Mouse (Mus musculus) heart, adult 2 months (tissue): Measurements from ENCODE around the gene Abca5.

ENCODE experiments used
- CTCF ChIP-seq: fragments of 200-600 bp; IDR thresholded peaks from 2 replicates; pipeline ENCODE4 v1.8.1; 2022; ENCODE audit warnings: antibody characterized with exemption, mild to moderate bottlenecking, moderate library complexity
- POLR2A ChIP-seq: fragments of 200-500 bp; IDR thresholded peaks from 2 replicates; pipeline ENCODE4 v1.6.1; 2011; ENCODE audit warnings: mild to moderate bottlenecking, low read depth, low read length, control low read depth; ENCODE audit not compliant: insufficient read depth

GRCm38 (mm10) chr11:110374036-110374435 is 36.5 kb upstream of the Abca5 start:
- TF ChIP-seq CTCF, result no peak
- no peak for TF ChIP-seq POLR2A
